Mouse (Mus musculus) skeletal muscle tissue, adult 2 months (tissue): Measurements from ENCODE around the gene Cks2.
"Not testable (repeated sequence)": the region's sequence is repeated elsewhere in the genome, so short reads cannot be mapped to it uniquely, and the experiment has no call there.

Source experiments
- DNase-seq: peaks from one replicate; pipeline ENCODE4 v3.0.0-alpha.2; 2012; ENCODE audit warnings: low read depth, low spot score

The Cks2 gene

GRCm38 (mm10) chr13:51638958-51639357, 6.1 kb upstream of the Cks2 start:
- DNase-seq: no peak

DNA sequence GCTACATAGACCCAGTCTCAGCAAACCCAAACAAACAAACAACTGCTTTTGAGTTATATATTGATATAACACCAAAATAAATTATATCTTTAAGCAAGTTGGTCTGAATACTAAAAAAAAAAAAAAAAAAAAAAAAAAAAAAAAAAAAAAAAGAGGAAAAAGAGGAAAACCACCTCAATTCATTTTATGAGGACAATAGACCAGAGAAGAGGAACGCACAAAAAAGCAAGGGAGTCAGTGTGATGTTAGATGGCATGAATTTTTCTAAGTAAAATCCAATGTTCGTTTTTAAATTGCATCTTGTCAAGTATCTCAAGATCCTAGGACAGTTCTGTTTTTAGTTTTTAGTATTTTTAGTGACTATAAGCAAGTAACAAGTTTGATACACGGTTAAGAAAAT, 3.6 kb upstream of the Cks2 start:
- DNase-seq: no peak

DNA sequence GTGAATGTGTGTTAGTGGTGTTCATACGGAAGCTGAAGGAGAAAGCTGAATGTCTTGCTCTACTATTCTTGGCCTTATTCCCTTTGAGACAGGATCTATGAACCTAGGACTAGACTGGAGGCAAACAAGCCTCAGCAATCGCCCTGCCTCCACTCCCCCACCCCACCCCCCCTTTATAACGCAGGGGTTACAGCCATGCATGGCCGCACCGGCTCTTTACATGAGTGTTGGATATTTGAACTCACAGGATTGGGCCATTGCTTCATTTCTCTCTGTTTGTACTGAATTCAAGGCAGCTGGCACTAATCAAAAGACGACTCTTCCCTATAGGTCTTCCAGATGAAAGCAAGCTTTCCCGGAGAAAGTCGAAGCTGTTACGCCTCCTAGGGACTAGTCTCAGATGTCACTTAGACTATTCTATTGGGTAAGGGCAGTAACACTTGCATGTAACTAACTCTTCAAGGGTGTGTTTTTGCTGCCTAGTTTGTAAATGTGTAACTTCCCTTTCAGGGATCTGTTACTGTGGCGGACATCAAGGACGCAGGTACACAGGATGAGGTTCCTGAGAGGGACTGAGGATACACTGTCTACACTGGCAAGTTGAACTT, 2.8 kb upstream of the Cks2 start:
- DNase-seq: no peak

DNA sequence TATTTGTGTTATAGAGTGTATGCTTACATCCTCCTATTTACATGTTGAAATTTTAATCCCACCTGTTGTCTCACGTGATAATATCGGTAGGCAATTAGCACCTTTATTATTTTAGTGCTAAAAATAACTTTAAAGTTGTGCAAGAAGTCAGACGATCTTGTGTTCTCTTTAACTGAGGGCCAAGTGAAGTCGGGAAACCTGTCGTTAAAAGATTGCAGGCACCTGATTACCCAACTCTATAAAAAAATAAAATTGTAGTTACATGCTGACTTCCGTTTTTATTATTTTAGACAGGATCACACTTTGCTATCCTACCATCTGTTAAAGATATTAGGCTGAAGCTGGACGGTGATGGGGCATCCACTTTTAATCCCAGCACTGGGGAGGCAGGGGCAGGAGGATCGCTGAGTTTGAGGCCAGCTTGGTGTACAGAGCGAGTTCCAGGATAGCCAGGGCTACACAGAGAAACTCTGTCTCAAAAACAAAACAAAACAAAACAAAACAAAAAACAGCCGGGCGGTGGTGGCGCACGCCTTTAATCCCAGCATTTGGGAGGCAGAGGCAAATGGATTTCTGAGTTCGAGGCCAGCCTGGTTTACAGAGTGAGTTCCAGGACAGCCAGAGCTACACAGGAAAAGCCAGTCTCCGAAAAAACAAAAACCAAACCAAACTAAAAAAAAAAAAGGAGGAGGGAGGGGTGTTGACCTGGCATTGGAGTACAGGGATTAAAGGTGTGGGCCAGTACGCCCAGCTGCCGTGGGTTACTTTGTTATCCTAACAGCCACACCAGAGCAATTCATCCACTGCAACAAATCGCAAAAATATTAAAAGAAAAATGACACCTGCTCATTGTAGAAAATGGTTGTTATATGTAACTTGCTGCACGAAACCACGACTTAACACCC, 856 bp upstream of the Cks2 start:
- DNase-seq: no peak

DNA sequence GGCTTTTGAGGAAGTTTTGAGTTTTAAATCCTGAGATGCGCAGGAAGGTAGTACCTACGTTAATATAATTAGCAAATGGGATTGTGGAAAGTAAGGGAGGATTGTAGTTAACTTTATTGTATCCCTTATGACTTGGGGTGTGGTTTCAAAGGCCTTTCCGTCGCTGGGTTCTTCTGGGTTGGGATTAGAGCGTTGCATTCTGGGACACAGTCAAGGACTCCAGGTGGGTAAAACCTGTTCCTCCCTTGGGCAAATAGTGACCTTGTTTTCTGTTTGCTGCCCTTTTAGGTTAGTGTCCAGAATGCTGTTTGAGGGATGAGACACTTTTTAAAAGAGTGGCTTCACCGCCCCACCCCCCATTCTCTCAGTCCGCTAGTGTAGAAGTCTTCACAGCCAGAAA, 840 bp downstream of the Cks2 start:
- no peak for DNase-seq

- DNase-seq: no peak
Measured at GRCm38 (mm10) chr13:51646362-51647027, 1.5 kb downstream of the Cks2 start.

GRCm38 (mm10) chr13:51647770-51648169, 2.7 kb downstream of the Cks2 start:
- DNase-seq: no peak

GRCm38 (mm10) chr13:51648237-51648636, 3.2 kb downstream of the Cks2 start:
- DNase-seq: no peak

- no peak for DNase-seq
Measured at GRCm38 (mm10) chr13:51649740-51650139, 4.7 kb downstream of the Cks2 start.

DNA sequence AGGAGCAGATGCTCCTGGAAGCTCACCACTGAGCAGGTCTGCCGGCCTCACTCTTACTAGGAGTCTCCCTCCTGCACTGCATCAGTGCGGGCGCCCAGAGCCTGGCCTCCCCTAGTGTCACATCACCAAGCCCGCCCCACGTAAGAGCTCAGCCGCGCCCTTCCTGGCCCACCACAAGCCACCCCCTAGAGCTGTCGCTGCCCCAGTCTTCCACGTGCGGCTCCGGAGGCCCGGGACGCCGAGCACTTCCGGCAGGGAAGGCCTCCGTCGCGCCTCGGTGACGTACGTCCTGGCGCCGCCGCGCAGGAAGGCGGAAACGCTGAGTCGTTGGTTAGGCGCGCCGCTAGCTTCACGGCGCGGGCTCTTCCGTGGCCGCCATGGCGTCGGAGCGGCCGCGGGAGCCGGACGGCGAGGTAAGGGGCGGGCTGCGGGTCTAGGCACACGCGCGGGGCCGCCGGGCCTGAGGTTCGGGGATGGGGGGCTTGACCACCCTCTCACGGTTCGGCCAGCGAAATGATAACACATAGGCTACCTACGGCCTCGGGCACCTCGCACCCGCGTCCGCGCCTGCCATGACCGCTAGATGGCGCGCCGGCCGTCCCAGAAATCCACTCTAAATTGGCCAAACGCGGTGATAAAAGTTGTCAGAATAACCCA, 6.5 kb downstream of the Cks2 start, which contains the start of gene Secisbp2:
Gene Secisbp2, plus strand, starts transcription at position 290 of the 657 bp plus-strand sequence.
- DNase-seq: peak; percentile 92

- no peak for DNase-seq
Measured at GRCm38 (mm10) chr13:51653159-51653558, 8.1 kb downstream of the Cks2 start.

DNA sequence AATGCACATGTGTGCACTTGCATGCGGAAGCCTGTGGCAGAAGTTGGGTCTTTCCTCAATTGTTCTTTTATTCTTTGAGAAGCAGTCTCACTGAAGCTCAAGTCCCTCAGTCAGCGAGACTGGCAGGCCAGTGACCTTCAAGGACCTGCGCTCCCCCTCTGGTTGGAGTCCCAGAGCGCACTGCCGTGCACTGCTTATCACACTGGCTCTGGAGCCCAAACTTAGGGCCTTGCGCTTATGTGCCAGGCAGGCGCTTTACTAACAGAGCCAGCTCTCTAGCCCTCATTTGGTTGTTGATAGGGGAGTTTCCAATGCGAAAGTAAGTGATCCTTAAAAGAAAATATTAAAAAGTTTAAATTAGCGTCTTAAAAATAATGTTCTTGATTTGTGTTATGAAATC, 8.9 kb downstream of the Cks2 start:
- DNase-seq: no peak

DNA sequence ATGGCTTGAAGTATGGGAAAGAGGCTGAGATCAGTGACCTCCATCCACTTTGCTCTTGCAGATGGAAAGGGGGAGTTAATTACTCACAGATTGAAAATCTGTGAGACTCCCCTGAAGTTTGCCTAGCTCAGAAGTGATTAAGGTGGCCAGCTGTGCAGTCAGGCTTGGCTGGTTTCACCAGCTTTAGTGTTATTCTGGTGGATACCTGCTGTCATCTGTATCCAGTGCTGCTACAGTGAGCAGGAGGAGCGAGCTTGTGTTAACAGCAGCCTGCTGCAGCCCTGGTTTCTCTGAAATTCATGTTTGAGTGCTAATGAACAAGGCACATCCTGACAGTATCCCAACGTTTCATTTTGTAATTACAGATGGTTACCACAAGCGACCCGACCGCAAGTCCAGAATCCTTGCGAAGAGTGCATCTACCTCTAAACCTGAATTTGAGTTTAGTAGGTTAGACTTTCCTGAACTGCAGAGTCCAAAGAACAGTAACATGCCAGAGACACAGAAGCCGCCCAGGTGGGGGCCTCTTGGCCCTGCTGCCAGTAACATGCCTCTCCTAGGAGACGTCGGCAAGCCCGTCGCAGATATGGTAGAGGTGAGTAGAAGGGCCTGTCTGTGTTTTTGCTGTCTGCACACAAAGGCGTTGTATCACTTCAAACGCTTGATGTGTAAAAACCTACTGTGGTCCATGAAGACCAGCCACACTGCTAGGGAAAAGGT, 11.6 kb downstream of the Cks2 start:
- DNase-seq: no peak

- DNase-seq: no peak
Measured at GRCm38 (mm10) chr13:51658094-51658493, 13.1 kb downstream of the Cks2 start.

DNA sequence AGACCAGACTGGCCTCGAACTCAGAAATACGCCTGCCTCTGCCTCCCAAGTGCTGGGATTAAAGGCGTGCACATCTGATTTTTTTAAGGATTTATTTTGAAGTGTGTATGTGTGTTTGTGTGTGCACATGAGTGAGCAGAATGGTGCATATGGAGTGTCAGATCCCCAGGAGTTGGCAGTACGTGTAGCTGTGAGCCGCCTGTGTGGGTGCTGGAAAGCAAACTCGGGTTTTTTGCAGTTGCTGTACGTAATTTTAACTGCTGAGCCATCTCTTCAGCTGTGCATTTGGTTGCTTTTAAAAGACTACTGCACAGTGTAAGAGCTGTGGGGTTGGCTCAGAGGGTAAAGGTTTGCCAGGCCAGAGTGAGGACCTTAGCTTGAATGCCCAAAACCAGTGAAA, 14.5 kb downstream of the Cks2 start:
- DNase-seq: no peak

DNA sequence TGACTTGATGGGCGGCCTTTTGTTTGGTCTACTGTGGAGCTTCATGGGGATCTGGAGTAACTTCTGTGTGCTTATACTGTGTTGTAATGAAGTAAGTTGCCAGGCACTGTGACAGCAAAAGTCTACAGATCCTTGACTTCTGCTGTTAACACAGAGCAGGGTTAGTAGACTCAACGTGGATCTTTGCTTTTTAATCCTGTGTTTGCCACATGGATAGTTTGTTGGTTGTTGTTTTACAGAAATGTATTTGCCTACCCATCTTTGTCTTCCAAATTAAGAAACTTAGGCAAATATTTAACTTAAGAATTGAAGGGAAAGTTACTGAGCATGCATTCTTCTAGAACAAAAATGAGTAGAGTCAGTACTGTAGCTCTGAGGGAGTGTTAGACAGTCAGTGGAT, 18.5 kb downstream of the Cks2 start:
- no peak for DNase-seq

GRCm38 (mm10) chr13:51668195-51668594, 23.2 kb downstream of the Cks2 start:
- DNase-seq: not testable (repeated sequence)

DNA sequence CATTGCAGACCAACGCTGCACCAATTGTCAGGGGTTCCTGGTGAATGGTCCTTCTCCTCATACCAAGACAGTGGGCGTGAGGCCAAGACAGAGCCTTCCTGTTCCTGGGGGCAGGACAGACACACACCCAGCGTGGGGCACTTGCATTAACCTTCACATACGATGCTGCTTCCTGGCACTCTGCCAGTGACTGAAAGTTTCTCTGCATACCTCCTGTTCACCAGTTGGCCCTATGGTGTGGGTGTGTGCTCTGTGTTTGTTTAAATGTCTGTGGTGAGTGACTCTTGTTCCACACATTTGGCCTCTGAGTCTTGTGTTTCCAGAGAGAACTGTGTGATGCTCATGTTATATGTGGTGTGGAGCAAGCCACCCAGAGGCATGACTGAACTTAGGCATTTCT, 31.6 kb downstream of the Cks2 start:
- DNase-seq: no peak

DNA sequence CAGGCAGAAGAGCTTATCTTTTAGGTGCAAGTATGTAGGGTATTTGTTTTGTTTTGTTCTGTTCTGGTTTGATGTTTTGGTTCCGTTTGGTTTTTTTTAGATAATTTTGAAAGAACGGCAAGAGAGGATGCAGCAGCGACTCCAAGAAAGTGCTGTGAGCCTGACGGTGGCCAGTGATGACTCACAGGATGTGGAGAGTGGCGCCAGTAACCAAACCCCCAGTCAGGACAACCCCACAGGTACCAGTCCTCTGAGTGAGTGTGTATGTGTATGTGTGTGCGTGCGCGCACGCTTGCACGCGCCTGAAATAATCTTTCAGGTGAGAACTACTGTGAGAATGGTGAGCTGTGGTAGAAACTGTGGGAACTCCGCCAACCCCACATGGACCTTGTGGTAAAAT, 32.0 kb downstream of the Cks2 start:
- no peak for DNase-seq

- DNase-seq: no peak
Measured at GRCm38 (mm10) chr13:51677630-51678185, 32.7 kb downstream of the Cks2 start.

- no peak for DNase-seq
Measured at GRCm38 (mm10) chr13:51678687-51679086, 33.7 kb downstream of the Cks2 start.
